13 mouse cellular contexts compared by ENCODE assay signal in the genomic region with DNA sequence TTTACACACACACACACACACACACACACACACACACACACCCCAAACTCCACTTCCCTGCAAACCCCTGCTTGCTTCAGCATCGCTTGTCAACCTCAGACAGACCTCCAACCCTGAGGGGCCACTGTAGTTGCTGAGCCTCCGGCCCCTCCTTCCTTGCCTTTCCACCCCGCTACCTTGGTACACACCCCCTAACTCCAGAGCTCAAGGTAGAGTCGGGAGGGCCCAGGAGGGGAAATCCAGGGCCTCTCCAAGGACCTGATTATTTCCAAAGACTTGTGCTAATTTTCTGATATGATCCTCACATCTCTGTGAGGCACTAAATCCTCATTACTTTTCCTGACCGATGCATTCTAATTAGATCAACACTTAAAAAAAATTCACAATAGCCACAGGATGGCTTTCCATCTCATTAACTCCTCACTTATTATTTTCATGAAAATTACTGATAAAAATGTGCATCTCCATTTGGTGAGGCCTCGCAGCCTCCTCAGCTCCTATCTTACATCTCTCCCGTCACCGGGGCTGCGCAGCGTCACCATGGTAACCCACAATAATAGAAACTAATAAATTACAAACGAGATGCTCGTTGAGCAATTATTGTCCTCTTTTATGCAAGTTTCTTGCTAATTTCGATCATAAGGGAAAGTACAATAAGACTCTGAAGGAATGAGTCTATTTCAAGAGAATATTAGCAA.
DNase-seq lines count a peak whose midpoint lies in the region; ATAC-seq and TF ChIP-seq lines count a peak whose summit lies in the region.
"Had no signal": no experiment of that assay in that cellular context is flagged by ENCODE, and none has a peak within 500 bp of the region (broad histone marks: within the 10 kb centered on the region; RNA-seq: fewer than 3 reads in every experiment).

No protein-coding gene starts in this region.

- no peak overlapping the region for H3K4me2 ChIP-seq in hindbrain, embryonic 14.5 days (replicated peaks)
- no peak overlapping the region for H3K4me2 ChIP-seq in midbrain, embryonic 15.5 days
- H3K4me2 ChIP-seq: heart, embryonic 12.5 days; limb, embryonic 13.5 days had no signal

- peak overlapping the region; percentile 60; the same call in 1 of the 2 replicates for H3K27ac ChIP-seq in cortical plate, adult 2 months (ENCODE audit: insufficient read depth, low read length)
- peak overlapping the region; percentile 75 for H3K27ac ChIP-seq in hindbrain, embryonic 14.5 days
- peak overlapping the region; percentile 77 for H3K27ac ChIP-seq in midbrain, embryonic 15.5 days
- H3K27ac ChIP-seq in heart, embryonic 10.5 days: no peak overlapping the region
- H3K27ac ChIP-seq: limb, embryonic 13.5 days had no signal

- WGBS in hindbrain, embryonic 14.5 days: 34% methylated on average over 13 of the region's 13 CpGs
- WGBS in midbrain, embryonic 15.5 days: 27% methylated on average over 13 of the region's 13 CpGs
- WGBS in heart, embryonic 10.5 days: 78% methylated on average over 13 of the region's 13 CpGs

- peaks cover 8% of the 10 kb centered on the region; the same call in 1 of the 2 replicates for H3K4me1 ChIP-seq in cortical plate, adult 2 months (ENCODE audit: control insufficient read depth, insufficient read depth, low read length)
- H3K4me1 ChIP-seq in hindbrain, embryonic 14.5 days (replicated peaks; ENCODE audit: control insufficient read depth, insufficient read depth, low read length): peaks cover 28% of the 10 kb centered on the region
- peaks cover 26% of the 10 kb centered on the region for H3K4me1 ChIP-seq in midbrain, embryonic 15.5 days
- H3K4me1 ChIP-seq in heart, embryonic 10.5 days: peaks cover 2% of the 10 kb centered on the region

- peak; percentile 72 for ATAC-seq in hindbrain, embryonic 14.5 days (ENCODE audit: low FRiP score)
- peak; percentile 76 for ATAC-seq in midbrain, embryonic 15.5 days (replicated peaks)

- H3K9ac ChIP-seq in hindbrain, embryonic 14.5 days: no peak overlapping the region
- H3K9ac ChIP-seq in midbrain, embryonic 15.5 days: no peak overlapping the region
- H3K9ac ChIP-seq: heart, embryonic 12.5 days; limb, embryonic 13.5 days had no signal

- no peaks in the 10 kb centered on the region for H3K36me3 ChIP-seq in hindbrain, embryonic 14.5 days (replicated peaks; ENCODE audit: control insufficient read depth, insufficient read depth)
- H3K36me3 ChIP-seq in midbrain, embryonic 15.5 days (replicated peaks): no peaks in the 10 kb centered on the region
- H3K36me3 ChIP-seq in heart, embryonic 10.5 days: no peaks in the 10 kb centered on the region
- H3K36me3 ChIP-seq: heart, embryonic 12.5 days; limb, embryonic 13.5 days had no signal

- DNase-seq in frontal cortex, adult 2 months (ENCODE audit: extremely low spot score in 1 of 2, low spot score in 1 of 2): peak; percentile 52 to 71
- DNase-seq in frontal cortex, postnatal 14 days (ENCODE audit: low spot score in 2 of 2): no peak
- peak; percentile 55 for DNase-seq in hindbrain, embryonic 14.5 days (ENCODE audit: low spot score)
- no peak for DNase-seq in spleen, adult 18-20 months
- no peak for DNase-seq in thymus, adult 18-20 months
- no peak for DNase-seq in heart, embryonic 10.5 days (ENCODE audit: low spot score)
- DNase-seq: embryo, embryonic 11 days; kidney, postnatal 4 days had no signal

- no peak for TF ChIP-seq CTCF in cortical plate, adult 2 months (IDR thresholded peaks at IDR 0.05; ENCODE audit: extremely low read depth, insufficient read depth, low read length)

- H3K4me3 ChIP-seq in cortical plate, adult 2 months (ENCODE audit: insufficient read depth, low read length): no peak overlapping the region
- no peak overlapping the region for H3K4me3 ChIP-seq in hindbrain, embryonic 14.5 days (replicated peaks; ENCODE audit: low read length)
- no peak overlapping the region for H3K4me3 ChIP-seq in midbrain, embryonic 15.5 days
- H3K4me3 ChIP-seq in heart, embryonic 10.5 days: no peak overlapping the region
- H3K4me3 ChIP-seq: heart, embryonic 12.5 days; limb, embryonic 13.5 days; myocyte had no signal

- no peak for TF ChIP-seq POLR2A in cortical plate, adult 2 months (IDR thresholded peaks at IDR 0.05; ENCODE audit: extremely low read depth, insufficient read depth, low read length)

- H3K27me3 ChIP-seq in hindbrain, embryonic 14.5 days (ENCODE audit: control insufficient read depth, insufficient read depth, low read length): no peaks in the 10 kb centered on the region
- H3K27me3 ChIP-seq in midbrain, embryonic 15.5 days (replicated peaks): no peaks in the 10 kb centered on the region
- H3K27me3 ChIP-seq in heart, embryonic 10.5 days (ENCODE audit: insufficient read depth, poor library complexity, severe bottlenecking): no peaks in the 10 kb centered on the region
- H3K27me3 ChIP-seq: heart, embryonic 12.5 days had no signal

- no peaks in the 10 kb centered on the region for H3K9me3 ChIP-seq in hindbrain, embryonic 14.5 days (ENCODE audit: control insufficient read depth, low read length)
- H3K9me3 ChIP-seq in midbrain, embryonic 15.5 days: no peaks in the 10 kb centered on the region
- H3K9me3 ChIP-seq in heart, embryonic 10.5 days: no peaks in the 10 kb centered on the region
- H3K9me3 ChIP-seq: heart, embryonic 12.5 days; limb, embryonic 13.5 days had no signal

Comparison
In these comparisons a context has a peak if more than half of its experiments do, and no peak if none do; other contexts are left out.
1. DNase-seq: peak in frontal cortex, adult 2 months (2 of 2) and hindbrain, embryonic 14.5 days (single experiment); none in frontal cortex, postnatal 14 days (0 of 2), spleen, adult 18-20 months (0 of 2), thymus, adult 18-20 months (0 of 2) and heart, embryonic 10.5 days (single experiment).